8 mouse cellular contexts compared by ENCODE assay signal in genomic region chr5:145205041-145205440, GRCm38 (mm10). TPM values are rescaled to one million over a fixed set of nuclear protein-coding genes. Genes with fewer than 3 reads are reported as not detected.
DNase-seq lines count a peak whose midpoint lies in the region; ATAC-seq and TF ChIP-seq lines count a peak whose summit lies in the region.

No protein-coding gene starts in this region.

- peaks cover 12% of the 10 kb centered on the region; the same call in 1 of the 2 replicates for H3K79me2 ChIP-seq in liver, adult 2 months (ENCODE audit: control insufficient read depth, insufficient read depth, low read length)

- peaks cover 8% of the 10 kb centered on the region for H3K36me3 ChIP-seq in liver, adult 2 months (ENCODE audit: control insufficient read depth, insufficient read depth, low read length)
- peaks cover 17% of the 10 kb centered on the region for H3K36me3 ChIP-seq in embryonic facial prominence, embryonic 15.5 days
- peaks cover 26% of the 10 kb centered on the region for H3K36me3 ChIP-seq in limb, embryonic 12.5 days
- no peaks in the 10 kb centered on the region for H3K36me3 ChIP-seq in neural tube, embryonic 14.5 days (ENCODE audit: control insufficient read depth, insufficient read depth, low read length)

- no peak for ATAC-seq in embryonic facial prominence, embryonic 15.5 days (ENCODE audit: insufficient number of reproducible peaks, low FRiP score, low TSS enrichment, low read depth)
- ATAC-seq in limb, embryonic 12.5 days (ENCODE audit: insufficient number of reproducible peaks, insufficient read depth, low FRiP score, low TSS enrichment, low read depth), result no peak
- ATAC-seq in neural tube, embryonic 14.5 days (ENCODE audit: low read depth), result no peak
- no peak for ATAC-seq in inflammation-experienced regulatory T-cells, adult 6 months

- no peak for TF ChIP-seq POLR2A in liver, adult 2 months (IDR thresholded peaks at IDR 0.05; ENCODE audit: extremely low read depth, insufficient read depth, low read length)

- TF ChIP-seq CTCF in liver, adult 2 months (IDR thresholded peaks at IDR 0.05; ENCODE audit: low read depth, low read length), result no peak

- no peaks in the 10 kb centered on the region for H3K27me3 ChIP-seq in liver, adult 2 months (ENCODE audit: control insufficient read depth, insufficient read depth, low read length)
- no peaks in the 10 kb centered on the region for H3K27me3 ChIP-seq in embryonic facial prominence, embryonic 15.5 days
- no peaks in the 10 kb centered on the region for H3K27me3 ChIP-seq in limb, embryonic 12.5 days
- no peaks in the 10 kb centered on the region for H3K27me3 ChIP-seq in neural tube, embryonic 14.5 days (ENCODE audit: control insufficient read depth, insufficient read depth, low read length)

- H3K9ac ChIP-seq in liver, adult 2 months (ENCODE audit: low read depth, low read length), result peak overlapping the region; percentile 55
- 0 out of 2 replicates have a peak overlapping the region, but pooled peaks have one; percentile 19 for H3K9ac ChIP-seq in embryonic facial prominence, embryonic 15.5 days
- H3K9ac ChIP-seq in limb, embryonic 12.5 days (replicated peaks), result peak overlapping the region; percentile 40
- no peak overlapping the region for H3K9ac ChIP-seq in neural tube, embryonic 14.5 days (replicated peaks; ENCODE audit: low read depth, low read length)

- no peaks in the 10 kb centered on the region for H3K9me3 ChIP-seq in embryonic facial prominence, embryonic 15.5 days (replicated peaks)
- no peaks in the 10 kb centered on the region for H3K9me3 ChIP-seq in limb, embryonic 12.5 days
- H3K9me3 ChIP-seq in neural tube, embryonic 14.5 days (ENCODE audit: control insufficient read depth, low read length), result no peaks in the 10 kb centered on the region

- DNase-seq in liver, adult 2 months (ENCODE audit: extremely low read depth, low read depth, low spot score), result peak; percentile 34
- DNase-seq in liver, result no peak
- DNase-seq in kidney, adult 9 months, result no peak
- DNase-seq in layer of hippocampus, adult 18-20 months (ENCODE audit: low spot score in 2 of 2), result no peak

- 4% methylated on average over 9 of the region's 9 CpGs for WGBS in liver, adult 2 months
- 24% methylated on average over 9 of the region's 9 CpGs for WGBS in embryonic facial prominence, embryonic 15.5 days
- WGBS in limb, embryonic 12.5 days, result 25% methylated on average over 9 of the region's 9 CpGs
- 24% methylated on average over 9 of the region's 9 CpGs for WGBS in neural tube, embryonic 14.5 days

- H3K4me3 ChIP-seq in liver, adult 2 months (ENCODE audit: insufficient read depth, low read depth, low read length), result peak overlapping the region; percentile 46
- peak overlapping the region; percentile 66 for H3K4me3 ChIP-seq in embryonic facial prominence, embryonic 15.5 days (replicated peaks)
- H3K4me3 ChIP-seq in limb, embryonic 12.5 days (replicated peaks), result peak overlapping the region; percentile 55
- peak overlapping the region; percentile 39 for H3K4me3 ChIP-seq in neural tube, embryonic 14.5 days (ENCODE audit: low read depth, low read length)

- H3K4me1 ChIP-seq in liver, adult 2 months (ENCODE audit: control insufficient read depth, insufficient read depth, low read length), result peaks cover 11% of the 10 kb centered on the region; the same call in 1 of the 2 replicates
- peaks cover 24% of the 10 kb centered on the region for H3K4me1 ChIP-seq in embryonic facial prominence, embryonic 15.5 days
- peaks cover 21% of the 10 kb centered on the region for H3K4me1 ChIP-seq in limb, embryonic 12.5 days (replicated peaks)
- peaks cover 19% of the 10 kb centered on the region for H3K4me1 ChIP-seq in neural tube, embryonic 14.5 days (ENCODE audit: control insufficient read depth, insufficient read depth, low read length)

- peak overlapping the region; percentile 67 for H3K4me2 ChIP-seq in embryonic facial prominence, embryonic 15.5 days (replicated peaks)
- H3K4me2 ChIP-seq in limb, embryonic 12.5 days, result peak overlapping the region; percentile 66
- peak overlapping the region; percentile 45 for H3K4me2 ChIP-seq in neural tube, embryonic 14.5 days (ENCODE audit: low read depth, low read length)

- H3K27ac ChIP-seq in liver, adult 2 months (replicated peaks; ENCODE audit: insufficient read depth, low read depth, low read length), result 0 out of 2 replicates have a peak overlapping the region, but pooled peaks have one; percentile 34
- H3K27ac ChIP-seq in embryonic facial prominence, embryonic 15.5 days (replicated peaks), result no peak overlapping the region
- peak overlapping the region; percentile 29; the same call in 1 of the 2 replicates for H3K27ac ChIP-seq in limb, embryonic 12.5 days
- H3K27ac ChIP-seq in neural tube, embryonic 14.5 days (ENCODE audit: low read depth, low read length), result no peak overlapping the region

RNA-seq across cellular contexts. Expression of gene Zkscan5, which starts 0.7 kb away (rescaled TPM):
- 7.6 and 7.8 TPM in 2 replicates for total RNA-seq in liver, adult 2 months (2014; rRNA removed)
- polyA plus RNA-seq in liver, adult 2 months (2012; rRNA removed), result 4.8 and 4.9 TPM in 2 replicates
- polyA plus RNA-seq in embryonic facial prominence, embryonic 15.5 days (2015; fragmentation: Nextera tagmentation; extraction: Ambion mirVana), result 13.6 and 13.7 TPM in 2 replicates
- 21.5 and 21.8 TPM in 2 replicates for polyA plus RNA-seq in limb, embryonic 12.5 days (2016; fragmentation: Nextera tagmentation; extraction: Ambion mirVana)
- polyA plus RNA-seq in neural tube, embryonic 14.5 days (2014; fragmentation: Nextera tagmentation; extraction: Ambion mirVana), result 13.5 and 15.4 TPM in 2 replicates
- polyA plus RNA-seq in inflammation-experienced regulatory T-cells, adult 6 months (2017; shearing (Covaris generic)), result 1 to 10 TPM; 4.1 to 7.6 (median 6.7) TPM
- 10 to 100 TPM; 11.6 to 12.0 TPM for total RNA-seq in layer of hippocampus, adult 18-20 months (2021)

RNA-seq across cellular contexts. Expression of gene Zkscan14, which starts 3.4 kb away (rescaled TPM):
- 6.8 and 8.5 TPM in 2 replicates for total RNA-seq in liver, adult 2 months (2014; rRNA removed)
- polyA plus RNA-seq in liver, adult 2 months (2012; rRNA removed), result 1.8 and 2.1 TPM in 2 replicates
- 11.8 and 12.5 TPM in 2 replicates for polyA plus RNA-seq in embryonic facial prominence, embryonic 15.5 days (2015; fragmentation: Nextera tagmentation; extraction: Ambion mirVana)
- 8.2 and 9.1 TPM in 2 replicates for polyA plus RNA-seq in limb, embryonic 12.5 days (2016; fragmentation: Nextera tagmentation; extraction: Ambion mirVana)
- 15.2 and 17.0 TPM in 2 replicates for polyA plus RNA-seq in neural tube, embryonic 14.5 days (2014; fragmentation: Nextera tagmentation; extraction: Ambion mirVana)
- polyA plus RNA-seq in inflammation-experienced regulatory T-cells, adult 6 months (2017; shearing (Covaris generic)), result 10 to 100 TPM; 13.9 to 23.1 (median 20.1) TPM
- 10 to 100 TPM; 12.6 to 12.8 TPM for total RNA-seq in layer of hippocampus, adult 18-20 months (2021)

RNA-seq across cellular contexts. Expression of gene Atp5j2, which starts 13.2 kb away (rescaled TPM):
- 331 and 332 TPM in 2 replicates for total RNA-seq in liver, adult 2 months (2014; rRNA removed)
- 171 and 187 TPM in 2 replicates for polyA plus RNA-seq in liver, adult 2 months (2012; rRNA removed)
- polyA plus RNA-seq in embryonic facial prominence, embryonic 15.5 days (2015; fragmentation: Nextera tagmentation; extraction: Ambion mirVana), result 616 and 640 TPM in 2 replicates
- 603 and 604 TPM in 2 replicates for polyA plus RNA-seq in limb, embryonic 12.5 days (2016; fragmentation: Nextera tagmentation; extraction: Ambion mirVana)
- 539 and 628 TPM in 2 replicates for polyA plus RNA-seq in neural tube, embryonic 14.5 days (2014; fragmentation: Nextera tagmentation; extraction: Ambion mirVana)
- 100 to 1,000 TPM; 377 to 453 (median 389) TPM for polyA plus RNA-seq in inflammation-experienced regulatory T-cells, adult 6 months (2017; shearing (Covaris generic))
- total RNA-seq in layer of hippocampus, adult 18-20 months (2021), result 100 to 1,000 TPM; 241 to 256 TPM

RNA-seq across cellular contexts. Expression of gene Zfp655, which starts 26.5 kb away (rescaled TPM):
- 29.5 and 29.9 TPM in 2 replicates for total RNA-seq in liver, adult 2 months (2014; rRNA removed)
- 11.4 and 11.8 TPM in 2 replicates for polyA plus RNA-seq in liver, adult 2 months (2012; rRNA removed)
- 33.4 and 37.1 TPM in 2 replicates for polyA plus RNA-seq in embryonic facial prominence, embryonic 15.5 days (2015; fragmentation: Nextera tagmentation; extraction: Ambion mirVana)
- 34.2 and 34.8 TPM in 2 replicates for polyA plus RNA-seq in limb, embryonic 12.5 days (2016; fragmentation: Nextera tagmentation; extraction: Ambion mirVana)
- polyA plus RNA-seq in neural tube, embryonic 14.5 days (2014; fragmentation: Nextera tagmentation; extraction: Ambion mirVana), result 43.7 and 44.3 TPM in 2 replicates
- 10 to 100 TPM; 59.4 to 73.3 (median 59.6) TPM for polyA plus RNA-seq in inflammation-experienced regulatory T-cells, adult 6 months (2017; shearing (Covaris generic))
- 10 to 100 TPM; 27.6 to 28.9 TPM for total RNA-seq in layer of hippocampus, adult 18-20 months (2021)

RNA-seq across cellular contexts. Expression of gene Cpsf4, which starts 38.0 kb away (rescaled TPM):
- total RNA-seq in liver, adult 2 months (2014; rRNA removed), result 16.4 TPM in 2 replicates
- polyA plus RNA-seq in liver, adult 2 months (2012; rRNA removed), result 16.8 and 20.2 TPM in 2 replicates
- 46.3 and 47.6 TPM in 2 replicates for polyA plus RNA-seq in embryonic facial prominence, embryonic 15.5 days (2015; fragmentation: Nextera tagmentation; extraction: Ambion mirVana)
- 65.9 and 67.2 TPM in 2 replicates for polyA plus RNA-seq in limb, embryonic 12.5 days (2016; fragmentation: Nextera tagmentation; extraction: Ambion mirVana)
- 30.1 and 31.3 TPM in 2 replicates for polyA plus RNA-seq in neural tube, embryonic 14.5 days (2014; fragmentation: Nextera tagmentation; extraction: Ambion mirVana)
- 10 to 100 TPM; 11.7 to 18.4 (median 15.5) TPM for polyA plus RNA-seq in inflammation-experienced regulatory T-cells, adult 6 months (2017; shearing (Covaris generic))
- 10 to 100 TPM; 23.5 to 23.8 TPM for total RNA-seq in layer of hippocampus, adult 18-20 months (2021)

Comparison
In these comparisons a context has a peak if more than half of its experiments do, and no peak if none do; other contexts are left out.
1. H3K27ac ChIP-seq: peak in liver, adult 2 months (single experiment) and limb, embryonic 12.5 days (single experiment); none in embryonic facial prominence, embryonic 15.5 days (single experiment) and neural tube, embryonic 14.5 days (single experiment).
2. Peak in every context shown above with its lines, with median percentiles within 50 percentile points of each other: H3K4me3 ChIP-seq and H3K4me2 ChIP-seq.